Mouse (Mus musculus) limb, embryonic 14.5 days (tissue): ENCODE data around the gene Rhbdf1. TPM values are rescaled to one million over a fixed set of nuclear protein-coding genes. Genes with fewer than 3 reads are reported as not detected.

ENCODE experiments used
- ATAC-seq: fragments of 200-750 bp; cut with Nextera tagmentation; 2 replicates; pipeline ENCODE4 v1.8.0; 2017; ENCODE audit warnings: low read depth, moderate number of reproducible peaks, moderate TSS enrichment; ENCODE audit not compliant: low FRiP score
- DNase-seq: peaks from one replicate; pipeline ENCODE4 v3.0.0-alpha.2; 2015; ENCODE audit warnings: low spot score
- H3K27ac ChIP-seq: fragments of 300-500 bp; sonication (generic); replicated peaks from 2 replicates; pipeline ENCODE4 v1.5.1; 2014; ENCODE audit warnings: low read depth, mild to moderate bottlenecking, low read length, moderate library complexity, mixed read lengths
- H3K27me3 ChIP-seq: fragments of 300-500 bp; sonication (generic); 2 replicates; pipeline ENCODE4 v1.6.1; 2014; ENCODE audit warnings: low read length, mixed read lengths; ENCODE audit not compliant: control insufficient read depth, insufficient read depth
- H3K36me3 ChIP-seq: fragments of 300-500 bp; sonication (generic); 2 replicates; pipeline ENCODE4 v1.6.1; 2014; ENCODE audit warnings: mild to moderate bottlenecking, low read length, moderate library complexity, mixed read lengths; ENCODE audit not compliant: control insufficient read depth, insufficient read depth
- H3K4me1 ChIP-seq: fragments of 300-500 bp; sonication (generic); 2 replicates; pipeline ENCODE4 v1.6.1; 2014; ENCODE audit warnings: antibody characterized with exemption, low read length, mixed read lengths; ENCODE audit not compliant: control insufficient read depth, insufficient read depth
- H3K4me2 ChIP-seq: fragments of 300-500 bp; sonication (generic); replicated peaks from 2 replicates; pipeline ENCODE4 v1.6.1; 2014; ENCODE audit warnings: low read depth, mild to moderate bottlenecking, low read length, moderate library complexity; ENCODE audit not compliant: severe bottlenecking
- H3K4me3 ChIP-seq: fragments of 300-500 bp; sonication (generic); replicated peaks from 2 replicates; pipeline ENCODE4 v1.5.1; 2014; ENCODE audit warnings: low read length
- H3K9ac ChIP-seq: fragments of 300-500 bp; sonication (generic); 2 replicates; pipeline ENCODE4 v1.6.1; 2014; ENCODE audit warnings: mild to moderate bottlenecking, low read depth, low read length, moderate library complexity; ENCODE audit not compliant: severe bottlenecking
- H3K9me3 ChIP-seq: fragments of 300-500 bp; sonication (generic); 2 replicates; pipeline ENCODE4 v1.6.1; 2016; ENCODE audit warnings: low read length; ENCODE audit not compliant: control insufficient read depth
- POLR2A ChIP-seq: fragments of 200-500 bp; IDR thresholded peaks from 2 replicates; pipeline ENCODE4 v1.8.0; 2012; ENCODE audit warnings: inconsistent platforms, mild to moderate bottlenecking, moderate library complexity, borderline replicate concordance; ENCODE audit not compliant: insufficient read depth, insufficient read length; ENCODE audit errors: extremely low read depth
- WGBS: fragments of 180-500 bp; shearing (Covaris S2); extraction: QIAGEN DNeasy Blood & Tissue Kit; methylation state at CpG from one replicate; pipeline ENCODE4 v1.1.7; 2014; 5-methylcytosine and 5-hydroxymethylcytosine counted together
- polyA plus RNA-seq, 2 experiments: library from polyadenylated mRNA; depleted of rRNA in 1 of 2; stranded (reverse) in 1 of 2; unstranded in 1 of 2; fragments of >200 nt; fragmentation: Nextera tagmentation in 1 of 2; extraction: Ambion mirVana in 1 of 2; gene quantifications; 2 replicates each; pipeline versions ENCODE4 v1.2.1 to v1.2.3; 2012 to 2014

The Rhbdf1 gene
- polyA plus RNA-seq, 2 experiments, result 61.5 to 136 TPM

DNA sequence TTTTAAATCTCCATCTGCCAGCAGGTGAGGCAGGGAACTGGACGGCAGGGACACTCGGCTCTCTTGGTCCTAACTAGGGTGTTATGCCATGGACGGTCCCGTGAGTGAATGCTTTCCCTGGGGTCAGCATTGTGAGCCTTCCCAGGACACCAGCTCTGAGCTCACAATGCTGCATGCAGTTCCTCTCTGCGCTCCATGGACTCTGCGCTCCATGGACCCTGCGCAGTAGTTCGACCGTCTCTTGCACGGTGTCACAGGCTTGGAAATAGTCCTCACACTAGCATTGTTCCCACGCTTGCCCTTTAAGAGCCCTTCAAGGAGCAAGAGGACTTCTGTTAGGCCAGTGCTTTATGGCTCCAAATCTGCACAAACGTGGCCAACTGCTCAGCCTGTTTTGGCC, 33.2 kb downstream of the Rhbdf1 start:
- no peak for TF ChIP-seq POLR2A
- H3K27me3 ChIP-seq, result no peaks in the 10 kb centered on the region
- no peaks in the 10 kb centered on the region for H3K36me3 ChIP-seq
- no peak overlapping the region for H3K9ac ChIP-seq
- ATAC-seq (no peak), DNase-seq (no peak)
- H3K4me2 ChIP-seq, result no peak overlapping the region
- 82% methylated on average over 12 of the region's 12 CpGs for WGBS
- no peak overlapping the region for H3K27ac ChIP-seq
- H3K4me3 ChIP-seq, result no peak overlapping the region
- no peaks in the 10 kb centered on the region for H3K4me1 ChIP-seq
- no peaks in the 10 kb centered on the region for H3K9me3 ChIP-seq

DNA sequence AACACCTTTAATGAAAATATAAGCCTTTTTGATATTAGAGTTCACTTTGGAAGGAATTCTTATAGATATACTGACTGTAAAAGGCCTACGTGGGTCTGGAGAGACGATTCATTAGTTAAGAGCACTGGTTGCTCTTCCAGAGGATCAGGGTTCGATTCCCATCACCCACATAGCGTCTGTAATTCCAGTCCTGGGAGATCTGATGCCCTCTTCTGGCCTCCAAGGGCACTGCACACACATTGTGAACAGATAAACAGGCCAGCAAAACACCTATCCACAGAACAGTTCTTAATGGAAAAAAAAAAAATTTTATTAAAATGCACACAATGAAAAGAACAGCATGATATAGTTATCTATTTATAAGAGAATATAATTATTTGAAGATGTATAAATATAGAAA, 34.8 kb downstream of the Rhbdf1 start:
- H3K27me3 ChIP-seq, result no peaks in the 10 kb centered on the region
- ATAC-seq (no peak), DNase-seq (no peak)
- no peak overlapping the region for H3K4me2 ChIP-seq
- no peak for TF ChIP-seq POLR2A
- H3K27ac ChIP-seq, result no peak overlapping the region
- H3K9ac ChIP-seq, result no peak overlapping the region
- no peaks in the 10 kb centered on the region for H3K36me3 ChIP-seq
- WGBS, result 89% methylated on average over 4 of the region's 4 CpGs
- H3K4me3 ChIP-seq, result no peak overlapping the region
- H3K4me1 ChIP-seq, result no peaks in the 10 kb centered on the region
- no peaks in the 10 kb centered on the region for H3K9me3 ChIP-seq

DNA sequence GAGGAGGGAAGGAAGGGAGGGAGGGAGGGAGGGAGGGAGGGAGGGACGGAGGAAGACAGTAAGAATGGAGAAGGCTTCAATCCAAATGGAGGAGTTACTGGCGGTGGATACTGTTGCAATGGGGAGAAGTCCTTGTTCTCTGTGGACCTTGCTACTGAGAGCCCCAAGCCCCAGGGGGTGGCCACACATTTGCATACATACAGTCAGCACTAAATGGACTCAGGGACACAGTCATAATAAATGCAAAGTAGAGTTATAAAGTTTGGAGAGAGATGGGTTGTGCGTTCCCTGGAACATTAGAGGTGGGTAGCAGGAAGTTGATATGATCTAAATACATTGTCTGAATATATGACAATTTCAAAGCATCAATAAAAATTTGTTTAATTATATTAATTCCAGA, 36.1 kb downstream of the Rhbdf1 start:
- no peak for TF ChIP-seq POLR2A
- Histone ChIP-seq H3K27me3 (no peaks in the 10 kb centered on the region), H3K9me3 (no peaks in the 10 kb centered on the region), H3K9ac (no peak overlapping the region), H3K4me1 (no peaks in the 10 kb centered on the region), H3K4me3 (no peak overlapping the region), H3K4me2 (no peak overlapping the region), H3K36me3 (no peaks in the 10 kb centered on the region), H3K27ac (no peak overlapping the region)
- DNase-seq (no peak), ATAC-seq (no peak)
- 75% methylated on average over 3 of the region's 3 CpGs for WGBS

DNA sequence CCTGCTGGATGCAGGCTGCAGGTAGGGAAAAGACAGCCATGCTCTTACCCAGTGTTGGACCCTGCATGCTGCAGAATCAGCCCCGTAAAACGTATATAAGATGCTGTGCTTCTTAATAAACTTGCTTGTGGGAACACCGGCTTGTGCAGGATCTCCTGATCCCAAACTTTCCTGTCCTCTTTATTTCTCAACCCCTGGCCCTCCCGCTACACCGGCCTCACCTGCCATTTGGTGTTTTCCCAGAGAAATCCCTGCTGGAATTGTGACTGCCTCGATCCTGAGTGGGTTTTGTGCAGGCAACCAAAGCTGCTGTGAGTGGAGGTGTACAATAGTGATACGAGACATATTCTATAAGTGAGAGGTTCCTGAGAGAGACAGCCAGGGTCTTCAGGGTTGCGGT, 37.6 kb downstream of the Rhbdf1 start:
- TF ChIP-seq POLR2A, result no peak
- no peak for ATAC-seq

DNA sequence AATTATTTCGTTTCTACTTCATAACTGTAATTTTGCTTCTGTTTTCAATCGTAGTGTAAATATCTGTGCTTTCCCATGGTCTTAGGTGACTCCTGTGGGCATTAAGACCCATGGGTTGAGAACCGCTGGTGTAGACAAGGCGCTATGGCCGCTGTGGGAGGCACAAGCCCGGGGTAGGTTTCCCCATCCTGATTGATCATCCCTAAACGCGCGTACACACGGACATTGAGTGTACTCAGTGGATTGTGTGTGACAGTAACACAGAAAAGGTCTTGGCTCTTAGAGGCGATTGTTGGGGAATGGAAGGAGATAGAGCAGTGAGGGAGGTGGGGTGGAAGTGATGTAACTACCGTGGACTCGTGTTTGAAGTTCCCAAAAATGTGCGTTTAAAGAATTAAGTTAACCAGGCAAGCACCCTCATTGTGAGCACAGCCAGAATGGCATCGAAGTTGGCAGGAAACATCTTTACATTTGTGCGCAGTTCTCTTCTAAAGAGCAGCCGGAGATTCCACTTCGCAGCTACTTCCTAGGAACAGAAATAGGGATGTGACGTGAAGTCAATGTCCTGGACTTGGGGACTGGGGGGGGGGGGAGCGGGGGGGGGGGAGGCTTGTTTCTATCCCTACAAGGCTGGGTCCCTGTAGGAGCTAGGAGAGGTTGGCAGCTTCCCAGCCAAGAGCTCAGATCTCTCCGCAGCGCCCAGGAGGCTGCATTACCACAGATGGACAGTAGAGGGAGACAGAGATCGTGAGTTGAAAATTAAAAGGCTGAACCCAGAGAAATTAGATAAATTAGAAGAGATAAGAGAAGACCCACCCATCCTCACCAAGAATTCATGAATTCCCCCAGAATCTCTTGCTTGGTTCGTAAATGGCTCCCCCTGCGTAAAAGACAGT, 39.9 kb downstream of the Rhbdf1 start:
- ATAC-seq, result no peak
- Histone ChIP-seq H3K27ac (no peak overlapping the region), H3K9me3 (no peaks in the 10 kb centered on the region), H3K4me1 (no peaks in the 10 kb centered on the region), H3K9ac (no peak overlapping the region), H3K36me3 (no peaks in the 10 kb centered on the region), H3K27me3 (no peaks in the 10 kb centered on the region), H3K4me2 (no peak overlapping the region), H3K4me3 (no peak overlapping the region)
- no peak for TF ChIP-seq POLR2A
- WGBS, result 50% methylated on average over 23 of the region's 25 CpGs
- peak; percentile 80 for DNase-seq

More for the DNA sequence above, 37.6 kb downstream of the Rhbdf1 start:
- no peak for DNase-seq
- Histone ChIP-seq H3K4me1 (no peaks in the 10 kb centered on the region), H3K36me3 (no peaks in the 10 kb centered on the region), H3K27ac (no peak overlapping the region), H3K4me2 (no peak overlapping the region), H3K4me3 (no peak overlapping the region), H3K27me3 (no peaks in the 10 kb centered on the region), H3K9me3 (no peaks in the 10 kb centered on the region), H3K9ac (no peak overlapping the region)
- WGBS, result 80% methylated on average over 8 of the region's 8 CpGs

DNA sequence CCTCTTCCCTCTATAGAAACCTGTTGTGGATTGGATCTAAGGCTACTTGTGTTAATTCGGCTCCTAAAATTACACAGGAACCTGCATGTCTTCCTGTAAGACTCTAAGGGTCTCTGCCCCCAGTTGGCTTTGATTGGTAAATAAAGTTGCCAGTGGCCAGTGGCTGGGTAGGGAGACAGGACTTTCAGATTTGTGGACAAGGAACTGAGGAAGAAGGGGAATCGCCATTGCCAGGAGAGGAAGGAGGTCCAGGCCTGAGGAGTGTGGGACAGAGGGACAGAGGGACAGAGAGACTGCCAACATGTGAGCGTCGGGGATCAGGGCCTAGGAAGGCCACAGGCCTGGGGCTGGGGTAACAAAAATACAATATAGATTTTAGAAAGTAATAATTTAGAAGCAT, 40.9 kb downstream of the Rhbdf1 start:
- H3K9me3 ChIP-seq, result no peaks in the 10 kb centered on the region
- H3K4me3 ChIP-seq, result no peak overlapping the region
- no peak overlapping the region for H3K9ac ChIP-seq
- WGBS, result 82% methylated on average over 4 of the region's 4 CpGs
- H3K4me1 ChIP-seq, result no peaks in the 10 kb centered on the region
- no peak for TF ChIP-seq POLR2A
- ATAC-seq (no peak), DNase-seq (no peak)
- no peak overlapping the region for H3K4me2 ChIP-seq
- H3K36me3 ChIP-seq, result no peaks in the 10 kb centered on the region
- H3K27ac ChIP-seq, result no peak overlapping the region
- H3K27me3 ChIP-seq, result no peaks in the 10 kb centered on the region
